Mouse (Mus musculus) left cerebral cortex, adult 18-20 months (tissue): ENCODE measurements around the gene Ulk1. TPM values are rescaled to one million over a fixed set of nuclear protein-coding genes. Genes with fewer than 3 reads are reported as not detected.
A peak's percentile ranks its signal among the peaks of the same experiment; 100 is the strongest.

Experiments
- DNase-seq, 2 experiments: peaks; one replicate each; pipeline ENCODE4 v3.0.0; 2021 to 2022; ENCODE audit warnings: low spot score in 2 of 2, mixed read lengths in 1 of 2
- total RNA-seq, 2 experiments: library from RNA; stranded (reverse); gene quantifications; 2 replicates each; pipeline ENCODE4 v1.2.3; 2021

Gene Ulk1
- total RNA-seq, 2 experiments from 2014 or later: 68.3 to 69.6 TPM

DNA sequence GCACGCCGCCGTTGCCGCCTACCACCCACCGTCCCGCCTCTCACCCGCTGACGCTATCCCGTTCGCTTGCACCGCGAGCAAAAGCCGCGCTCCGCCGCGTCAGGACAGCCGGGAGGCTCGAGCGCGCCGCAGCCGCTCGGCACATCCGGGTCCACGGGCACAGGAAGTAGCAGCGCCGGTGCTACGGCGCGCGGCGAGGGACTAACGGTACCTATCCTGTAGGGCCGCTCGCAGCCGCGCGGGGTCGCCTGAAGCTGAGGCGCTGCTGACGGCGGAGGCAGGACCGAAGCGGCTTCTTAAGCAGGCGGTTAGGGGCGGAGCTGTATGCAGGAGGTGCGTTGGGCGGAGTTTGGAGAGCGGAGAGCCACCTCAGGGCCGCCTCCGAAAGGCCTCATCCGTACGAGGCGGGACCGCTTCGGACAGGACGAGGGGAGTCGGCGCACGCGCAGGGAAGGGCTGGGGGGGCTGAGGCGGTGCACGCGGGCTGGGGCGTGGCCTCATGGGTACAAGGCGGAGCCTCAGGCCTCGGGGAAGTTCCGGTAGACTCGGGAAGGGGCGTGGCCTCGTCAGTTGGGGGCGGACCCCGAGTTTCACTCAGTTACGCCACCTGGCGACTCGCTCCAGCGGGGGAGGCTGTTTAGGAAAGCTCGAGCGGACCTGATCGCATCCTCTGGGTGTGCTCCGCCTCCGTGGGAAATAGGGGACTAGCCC lies 39.3 kb downstream of the Ulk1 start, which contains the start of gene Ep400:
Gene Ep400, minus strand, starts transcription at position 270 of the 711 bp plus-strand sequence.
- DNase-seq: peak; percentile 100

DNA sequence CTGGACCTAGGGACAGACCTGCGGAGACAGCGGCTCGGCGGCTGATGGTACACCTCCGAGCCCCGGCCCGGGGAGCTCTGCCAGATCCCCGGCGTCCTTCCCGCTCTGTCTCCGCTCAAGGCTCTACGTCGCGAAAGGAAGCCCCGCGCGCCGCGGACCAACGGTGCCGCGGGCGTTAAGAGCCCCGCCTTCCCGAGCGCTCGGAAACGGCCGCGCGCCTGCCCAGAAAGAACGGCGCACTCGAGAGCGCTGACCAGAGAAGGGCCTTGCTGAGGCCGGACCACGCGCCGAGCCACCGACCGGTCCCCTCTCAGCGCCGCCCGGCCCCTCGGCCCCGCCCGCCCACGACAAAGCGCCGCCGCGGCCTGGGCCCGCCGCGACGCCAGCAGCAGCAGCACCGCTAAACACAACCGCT lies 39.9 kb downstream of the Ulk1 start:
- no peak for DNase-seq

DNA sequence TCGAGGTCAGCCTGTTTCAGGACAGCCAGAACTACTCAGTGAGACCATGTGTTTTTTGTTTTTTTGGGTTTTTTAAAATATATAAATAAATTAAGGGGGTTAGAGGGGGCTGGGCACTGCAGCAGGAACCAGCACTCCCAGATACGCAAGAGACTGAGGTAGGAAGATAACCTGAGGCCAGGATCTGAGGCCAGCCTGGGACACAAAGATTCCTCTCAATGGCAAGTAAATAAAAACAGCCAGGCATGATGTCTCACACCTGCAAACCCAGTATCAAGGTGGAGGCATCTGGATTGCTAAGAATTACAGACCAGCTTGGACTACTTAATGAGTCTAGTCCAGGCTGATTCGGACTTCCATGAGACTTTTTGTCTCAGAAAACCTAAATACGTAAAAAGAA lies 40.6 kb downstream of the Ulk1 start:
- DNase-seq: no peak

DNA sequence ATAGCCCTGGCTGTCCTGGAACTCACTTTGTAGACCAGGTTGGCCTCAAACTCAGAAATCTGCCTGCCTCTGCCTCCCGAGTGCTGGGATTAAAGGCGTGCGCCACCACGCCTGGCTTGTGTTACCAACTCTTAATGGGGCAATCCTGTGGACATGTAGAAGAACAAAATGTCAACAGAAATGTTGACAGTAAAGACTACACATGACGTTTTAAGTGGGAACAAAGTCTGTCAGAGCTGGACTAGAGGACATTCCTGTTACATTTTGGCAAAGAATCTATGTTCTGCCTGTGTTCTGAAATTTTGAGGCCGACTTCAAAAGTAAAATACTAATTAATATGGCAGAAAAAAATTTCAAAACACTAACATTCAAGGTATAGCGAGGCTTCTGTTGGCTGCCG lies 46.0 kb downstream of the Ulk1 start:
- DNase-seq: no peak

DNA sequence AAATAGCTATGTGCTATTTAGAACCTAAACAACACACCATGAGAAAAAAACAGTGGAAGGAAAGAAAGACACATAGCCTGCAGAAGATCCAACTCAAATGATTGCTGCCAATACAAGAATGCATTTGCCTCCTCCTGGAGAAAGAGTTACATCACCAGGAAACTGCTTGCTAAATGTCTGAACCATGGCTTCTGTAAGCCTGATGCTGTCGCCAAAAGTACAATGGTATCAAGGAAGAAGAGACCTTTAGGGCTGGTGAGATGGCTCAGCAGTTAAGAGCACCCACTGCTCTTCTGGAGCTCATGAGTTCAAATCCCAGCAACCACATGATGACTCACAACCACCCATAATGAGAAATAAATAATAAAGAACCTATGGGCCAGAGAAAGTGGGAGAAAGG lies 64.9 kb downstream of the Ulk1 start:
- no peak for DNase-seq

DNA sequence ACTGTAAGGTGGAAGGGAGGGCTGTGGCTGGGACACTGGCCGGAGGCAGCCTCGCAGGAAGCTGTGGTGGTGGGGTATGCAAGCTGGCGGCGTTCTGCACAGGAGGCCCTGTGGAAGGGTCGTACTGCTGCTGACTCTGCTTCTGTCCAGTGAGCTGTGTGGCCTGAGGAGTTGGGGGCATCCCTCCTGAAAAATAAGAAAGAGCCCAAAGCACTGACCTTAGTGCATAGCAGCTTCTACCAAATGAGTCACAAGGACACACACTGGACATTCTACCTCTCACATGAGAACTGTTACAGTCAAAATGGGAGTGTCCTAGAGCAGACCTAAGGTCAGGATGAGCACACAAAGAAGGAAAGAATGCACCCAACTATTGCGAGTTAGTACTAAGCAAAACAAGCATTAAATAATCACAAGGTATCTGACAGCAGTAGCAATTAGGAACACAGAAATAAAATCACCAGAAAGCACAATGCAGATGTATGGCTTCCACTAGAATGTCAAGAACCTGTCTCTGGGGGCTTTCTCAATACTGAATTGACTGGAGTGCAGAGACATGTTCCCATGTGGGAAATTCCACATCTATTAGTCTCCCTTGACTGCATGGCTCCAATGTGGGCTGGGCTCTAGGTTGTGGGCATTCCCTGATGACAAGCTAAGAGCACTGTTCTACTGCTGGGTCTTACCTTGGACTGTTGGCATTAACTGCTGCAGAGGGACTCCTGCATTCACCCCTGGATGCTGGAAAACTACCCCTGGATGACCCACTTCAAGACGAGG lies 70.2 kb downstream of the Ulk1 start:
- no peak for DNase-seq

DNA sequence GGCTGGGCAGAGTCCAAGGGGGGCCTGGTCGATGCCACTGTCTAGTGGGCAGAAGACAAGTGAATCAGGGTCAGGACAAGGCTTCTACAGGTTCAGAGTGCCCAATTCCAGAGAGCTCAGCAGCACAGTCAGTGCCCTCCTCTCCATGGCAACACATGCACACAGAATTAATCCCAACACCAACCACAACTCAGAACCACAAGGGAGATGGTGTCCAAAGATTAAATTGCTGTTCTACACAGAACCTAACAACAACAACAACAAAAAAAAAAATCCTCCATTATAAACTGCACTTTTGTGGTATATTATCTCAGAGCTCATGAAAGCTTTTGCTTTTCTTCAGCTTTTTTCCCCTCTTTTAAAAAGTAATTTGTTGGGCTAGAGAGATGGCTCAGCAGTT lies 74.3 kb downstream of the Ulk1 start:
- DNase-seq: no peak

Other genes starting within 250 kb of the Ulk1 start
- gene Noc4l, start 156.7 kb downstream of the Ulk1 start, total RNA-seq: 10 to 100 TPM; 25.2 to 28.3 TPM
- gene Ddx51, start 156.6 kb downstream of the Ulk1 start, total RNA-seq: 10 to 100 TPM; 22.2 to 24.7 TPM
- gene Ep400, start 39.4 kb downstream of the Ulk1 start, total RNA-seq: 100 to 1,000 TPM in 1 of 2 experiments, 10 to 100 TPM in 1; 96.6 to 103 TPM
- gene Pus1, start 29.4 kb downstream of the Ulk1 start, total RNA-seq: 10 to 100 TPM; 20.2 to 25.4 TPM
- gene Hscb, start 29.7 kb upstream of the Ulk1 start, total RNA-seq: 10 to 100 TPM in 1 of 2 experiments, 1 to 10 TPM in 1; 8.9 to 10.9 TPM
- 1 to 10 TPM; 1.3 to 1.5 TPM for gene Chek2, start 29.9 kb upstream of the Ulk1 start, total RNA-seq
- 1 to 10 TPM; 9.3 to 9.8 TPM for gene Ttc28, start 69.7 kb upstream of the Ulk1 start, total RNA-seq